Mouse (Mus musculus): ENCODE measurements around the gene Hils1. TPM values are rescaled to one million over a fixed set of nuclear protein-coding genes. Genes with fewer than 3 reads are reported as not detected.

The Hils1 gene
- polyA plus RNA-seq, 1 experiment, result 0.14 TPM

DNA sequence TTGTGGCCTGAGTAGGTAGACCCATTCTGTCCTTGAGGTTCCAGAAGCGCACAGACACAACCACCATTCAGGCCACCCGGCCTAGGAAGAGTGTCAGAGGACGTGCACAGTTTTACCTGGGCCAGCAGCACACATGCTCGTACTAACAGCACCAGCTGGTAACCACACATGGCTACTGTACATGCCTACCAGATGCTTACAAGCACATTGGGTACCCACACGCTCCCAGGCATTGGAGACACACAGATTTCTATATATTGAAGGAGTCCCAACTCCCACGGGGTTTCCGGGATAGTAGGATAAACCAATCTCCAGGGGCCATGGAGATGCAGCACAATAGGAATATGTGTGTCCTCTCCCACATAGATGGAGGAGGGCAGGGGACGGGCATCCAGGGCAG lies 35.3 kb downstream of the Hils1 start:
- no peak overlapping the region for H3K27ac ChIP-seq (ENCODE audit: insufficient read depth, low read depth, low read length)
- 98% methylated on average over 8 of the region's 8 CpGs for WGBS
- H3K4me3 ChIP-seq (ENCODE audit: low read depth, low read length), result no peak overlapping the region
- peaks cover 22% of the 10 kb centered on the region for H3K4me1 ChIP-seq (ENCODE audit: control insufficient read depth, insufficient read depth, insufficient read length, low read length)
- TF ChIP-seq CTCF (IDR thresholded peaks at IDR 0.05; ENCODE audit: extremely low read depth, insufficient read length, insufficient replicate concordance, low read depth, low read length), result no peak
- no peak for TF ChIP-seq POLR2A (IDR thresholded peaks at IDR 0.05; ENCODE audit: low read depth, low read length)
- H3K36me3 ChIP-seq (ENCODE audit: control insufficient read depth, insufficient read depth, low read length), result peaks cover 45% of the 10 kb centered on the region
- H3K27me3 ChIP-seq (ENCODE audit: control insufficient read depth, insufficient read depth, low read length), result no peaks in the 10 kb centered on the region

- WGBS, result 86% methylated on average over 12 of the region's 12 CpGs
- no peak overlapping the region for H3K27ac ChIP-seq (ENCODE audit: insufficient read depth, low read depth, low read length)
These were observed 36.9 kb downstream of the Hils1 start for GRCm38 (mm10) chr11:95004136-95004936.

DNA sequence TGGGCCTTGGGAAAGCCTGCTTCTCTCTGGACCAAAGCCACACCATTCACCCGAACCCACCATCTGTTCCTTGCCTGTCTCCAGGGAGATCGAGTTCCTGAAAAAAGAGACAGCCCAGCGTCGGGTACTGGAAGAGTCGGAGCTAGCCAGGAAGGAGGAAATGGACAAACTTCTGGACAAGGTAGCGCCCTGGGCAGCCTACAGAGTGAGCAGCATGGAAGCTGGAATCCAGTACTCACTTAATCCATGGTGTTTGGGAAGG lies 37.5 kb downstream of the Hils1 start:
- H3K4me1 ChIP-seq (ENCODE audit: control insufficient read depth, insufficient read depth, insufficient read length, low read length), result peaks cover 19% of the 10 kb centered on the region
- WGBS, result 78% methylated on average over 6 of the region's 6 CpGs
- no peak overlapping the region for H3K4me3 ChIP-seq (ENCODE audit: low read depth, low read length)
- H3K27me3 ChIP-seq (ENCODE audit: control insufficient read depth, insufficient read depth, low read length), result peaks cover 10% of the 10 kb centered on the region
- H3K27ac ChIP-seq (ENCODE audit: insufficient read depth, low read depth, low read length), result no peak overlapping the region
- H3K36me3 ChIP-seq (ENCODE audit: control insufficient read depth, insufficient read depth, low read length), result peaks cover 40% of the 10 kb centered on the region
- no peak for TF ChIP-seq POLR2A (IDR thresholded peaks at IDR 0.05; ENCODE audit: low read depth, low read length)
- no peak for TF ChIP-seq CTCF (IDR thresholded peaks at IDR 0.05; ENCODE audit: extremely low read depth, insufficient read length, insufficient replicate concordance, low read depth, low read length)

More at GRCm38 (mm10) chr11:95004136-95004936, 36.9 kb downstream of the Hils1 start:
- peaks cover 5% of the 10 kb centered on the region; the same call in 1 of the 2 replicates for H3K27me3 ChIP-seq (ENCODE audit: control insufficient read depth, insufficient read depth, low read length)
- TF ChIP-seq CTCF (IDR thresholded peaks at IDR 0.05; ENCODE audit: extremely low read depth, insufficient read length, insufficient replicate concordance, low read depth, low read length), result no peak
- TF ChIP-seq POLR2A (IDR thresholded peaks at IDR 0.05; ENCODE audit: low read depth, low read length), result no peak
- H3K4me1 ChIP-seq (ENCODE audit: control insufficient read depth, insufficient read depth, insufficient read length, low read length), result peaks cover 19% of the 10 kb centered on the region
- H3K4me3 ChIP-seq (ENCODE audit: low read depth, low read length), result no peak overlapping the region
- H3K36me3 ChIP-seq (ENCODE audit: control insufficient read depth, insufficient read depth, low read length), result peaks cover 42% of the 10 kb centered on the region

DNA sequence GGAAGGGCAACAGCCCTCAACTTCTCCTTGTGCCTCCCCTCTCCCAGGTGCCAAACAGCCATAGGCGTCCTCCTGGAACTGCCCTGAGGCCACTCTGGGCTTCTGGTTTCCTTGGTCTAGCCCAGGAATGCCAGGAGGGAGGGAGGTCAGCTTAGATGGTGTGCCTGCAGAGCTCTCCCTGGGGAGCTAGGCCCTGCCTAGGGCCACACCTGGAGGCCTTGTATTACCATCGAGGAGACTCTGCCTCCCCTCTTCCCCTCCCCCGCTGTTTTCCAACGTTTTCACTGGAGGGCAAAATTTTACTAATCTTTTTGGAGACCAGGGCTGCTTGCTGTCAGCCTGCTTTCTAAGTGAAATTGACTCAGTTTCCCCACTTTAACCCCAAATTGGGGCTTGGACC lies 38.6 kb downstream of the Hils1 start:
- no peak overlapping the region for H3K4me3 ChIP-seq (ENCODE audit: low read depth, low read length)
- no peak overlapping the region for H3K27ac ChIP-seq (ENCODE audit: insufficient read depth, low read depth, low read length)
- WGBS, result 44% methylated on average over 4 of the region's 4 CpGs
- H3K36me3 ChIP-seq (ENCODE audit: control insufficient read depth, insufficient read depth, low read length), result peaks cover 31% of the 10 kb centered on the region
- peaks cover 10% of the 10 kb centered on the region; the same call in 1 of the 2 replicates for H3K4me1 ChIP-seq (ENCODE audit: control insufficient read depth, insufficient read depth, insufficient read length, low read length)
- H3K27me3 ChIP-seq (ENCODE audit: control insufficient read depth, insufficient read depth, low read length), result peaks cover 17% of the 10 kb centered on the region
- TF ChIP-seq POLR2A (IDR thresholded peaks at IDR 0.05; ENCODE audit: low read depth, low read length), result no peak
- no peak for TF ChIP-seq CTCF (IDR thresholded peaks at IDR 0.05; ENCODE audit: extremely low read depth, insufficient read length, insufficient replicate concordance, low read depth, low read length)

- TF ChIP-seq CTCF (IDR thresholded peaks at IDR 0.05; ENCODE audit: extremely low read depth, insufficient read length, insufficient replicate concordance, low read depth, low read length) (peak; percentile 25; the same call in 1 of the 2 replicates), POLR2A (IDR thresholded peaks at IDR 0.05; ENCODE audit: low read depth, low read length) (no peak)
- peaks cover 17% of the 10 kb centered on the region for H3K27me3 ChIP-seq (ENCODE audit: control insufficient read depth, insufficient read depth, low read length)
- no peak overlapping the region for H3K27ac ChIP-seq (ENCODE audit: insufficient read depth, low read depth, low read length)
- WGBS, result 2% methylated on average over 27 of the region's 27 CpGs
- H3K36me3 ChIP-seq (ENCODE audit: control insufficient read depth, insufficient read depth, low read length), result peaks cover 27% of the 10 kb centered on the region
- H3K4me1 ChIP-seq (ENCODE audit: control insufficient read depth, insufficient read depth, insufficient read length, low read length), result peaks cover 9% of the 10 kb centered on the region; the same call in 1 of the 2 replicates
- H3K4me3 ChIP-seq (ENCODE audit: low read depth, low read length), result peak overlapping the region; percentile 70
These were observed 39.3 kb downstream of the Hils1 start for GRCm38 (mm10) chr11:95006525-95007219.

DNA sequence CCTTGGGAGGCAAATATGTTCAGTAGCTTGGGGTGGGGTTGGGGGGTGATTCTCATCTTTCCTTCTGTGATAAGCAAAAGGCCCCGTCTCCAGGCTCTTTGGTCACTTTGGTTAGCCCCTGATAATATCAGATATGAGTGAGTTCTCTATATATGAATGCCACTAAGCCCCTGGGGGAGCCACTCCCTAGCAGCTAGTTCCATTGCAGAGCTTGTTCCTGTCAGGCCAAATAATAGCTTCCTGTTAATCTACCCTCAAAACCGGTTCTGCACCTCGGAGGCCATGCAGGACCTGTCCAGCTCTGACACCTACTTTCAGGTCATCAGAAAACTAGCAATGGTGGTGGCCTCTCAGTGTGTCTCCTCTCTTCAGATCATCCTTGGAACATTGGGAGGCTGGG lies 40.0 kb downstream of the Hils1 start:
- Histone ChIP-seq H3K4me3 (ENCODE audit: low read depth, low read length) (no peak overlapping the region), H3K27me3 (ENCODE audit: control insufficient read depth, insufficient read depth, low read length) (peaks cover 17% of the 10 kb centered on the region), H3K36me3 (ENCODE audit: control insufficient read depth, insufficient read depth, low read length) (peaks cover 19% of the 10 kb centered on the region), H3K27ac (ENCODE audit: insufficient read depth, low read depth, low read length) (no peak overlapping the region), H3K4me1 (ENCODE audit: control insufficient read depth, insufficient read depth, insufficient read length, low read length) (peaks cover 9% of the 10 kb centered on the region; the same call in 1 of the 2 replicates)
- TF ChIP-seq POLR2A (IDR thresholded peaks at IDR 0.05; ENCODE audit: low read depth, low read length) (no peak), CTCF (IDR thresholded peaks at IDR 0.05; ENCODE audit: extremely low read depth, insufficient read length, insufficient replicate concordance, low read depth, low read length) (no peak)
- 28% methylated on average over 3 of the region's 3 CpGs for WGBS

All from small intestine, adult 2 months (tissue).